Mouse (Mus musculus) forebrain, embryonic 16.5 days (tissue): Measurements from ENCODE around the gene Gm5269. TPM values are rescaled to one million over a fixed set of nuclear protein-coding genes. Genes with fewer than 3 reads are reported as not detected.

Source experiments
- ATAC-seq: fragments of 200-750 bp; cut with Nextera tagmentation; 2 replicates; pipeline ENCODE4 v1.8.0; 2017; ENCODE audit warnings: mild to moderate bottlenecking, moderate library complexity
- H3K27ac ChIP-seq: fragments of 300-500 bp; sonication (generic); 2 replicates; pipeline ENCODE4 v1.5.1; 2014; ENCODE audit warnings: low read length, control low read depth
- H3K27me3 ChIP-seq: fragments of 300-500 bp; sonication (generic); replicated peaks from 2 replicates; pipeline ENCODE4 v1.6.1; 2014; ENCODE audit warnings: low read length; ENCODE audit not compliant: control insufficient read depth, insufficient read depth
- H3K36me3 ChIP-seq: fragments of 300-500 bp; sonication (generic); 2 replicates; pipeline ENCODE4 v1.6.1; 2014; ENCODE audit not compliant: control insufficient read depth, insufficient read depth
- H3K4me1 ChIP-seq: fragments of 300-500 bp; sonication (generic); replicated peaks from 2 replicates; pipeline ENCODE4 v1.6.1; 2014; ENCODE audit warnings: low read length; ENCODE audit not compliant: control insufficient read depth, insufficient read depth
- H3K4me2 ChIP-seq: fragments of 300-500 bp; sonication (generic); 2 replicates; pipeline ENCODE4 v1.6.1; 2014; ENCODE audit warnings: mild to moderate bottlenecking, low read length, control low read depth
- H3K4me3 ChIP-seq: fragments of 300-500 bp; sonication (generic); replicated peaks from 2 replicates; pipeline ENCODE4 v1.5.1; 2014; ENCODE audit warnings: mild to moderate bottlenecking, low read length, control low read depth
- H3K9ac ChIP-seq: fragments of 300-500 bp; sonication (generic); replicated peaks from 2 replicates; pipeline ENCODE4 v1.6.1; 2014; ENCODE audit warnings: low read depth, low read length, control low read depth
- H3K9me3 ChIP-seq: fragments of 300-500 bp; sonication (generic); 2 replicates; pipeline ENCODE4 v1.6.1; 2016; ENCODE audit warnings: low read length; ENCODE audit not compliant: control insufficient read depth
- WGBS: fragments of 180-500 bp; shearing (Covaris S2); extraction: QIAGEN DNeasy Blood & Tissue Kit; methylation state at CpG from one replicate; pipeline ENCODE4 v1.1.7; 2014; 5-methylcytosine and 5-hydroxymethylcytosine counted together
- polyA plus RNA-seq: library from polyadenylated mRNA; unstranded; fragments of >200 nt; fragmentation: Nextera tagmentation; extraction: Ambion mirVana; gene quantifications from 2 replicates; pipeline ENCODE4 v1.2.1, GENCODE M21; 2015

Gene Gm5269
- polyA plus RNA-seq: not detected in 2 replicates

DNA sequence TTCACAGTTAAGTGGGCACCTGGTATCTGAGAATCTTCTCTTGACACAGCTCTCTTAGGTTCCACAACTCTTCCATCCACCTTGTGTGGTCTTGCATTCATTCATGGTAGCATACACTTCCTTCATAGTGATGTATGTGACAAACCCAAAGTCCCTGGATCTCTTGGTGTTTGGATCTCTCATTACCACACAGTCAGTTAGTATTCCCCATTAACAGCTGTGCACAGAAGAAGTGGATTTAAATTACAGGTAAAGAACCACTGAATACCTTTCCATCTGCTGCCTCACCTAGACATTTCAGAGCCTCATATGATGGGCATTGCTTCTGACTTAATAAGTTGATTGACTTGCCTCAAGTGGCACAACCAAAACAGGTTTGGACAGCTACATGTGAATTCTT is at the start of gene Gm5269:
TSS of gene Gm5269 (minus strand) at position 101 of the 400 bp plus-strand sequence.
- Histone ChIP-seq H3K27me3 (no peaks in the 10 kb centered on the region), H3K4me2 (no peak within 1 kb of the TSS), H3K9ac (no peak within 1 kb of the TSS), H3K4me3 (no peak within 1 kb of the TSS), H3K4me1 (no peaks in the 10 kb centered on the region), H3K9me3 (no peaks in the 10 kb centered on the region), H3K27ac (no peak within 1 kb of the TSS), H3K36me3 (no peaks in the 10 kb centered on the region)
- no peak for ATAC-seq

DNA sequence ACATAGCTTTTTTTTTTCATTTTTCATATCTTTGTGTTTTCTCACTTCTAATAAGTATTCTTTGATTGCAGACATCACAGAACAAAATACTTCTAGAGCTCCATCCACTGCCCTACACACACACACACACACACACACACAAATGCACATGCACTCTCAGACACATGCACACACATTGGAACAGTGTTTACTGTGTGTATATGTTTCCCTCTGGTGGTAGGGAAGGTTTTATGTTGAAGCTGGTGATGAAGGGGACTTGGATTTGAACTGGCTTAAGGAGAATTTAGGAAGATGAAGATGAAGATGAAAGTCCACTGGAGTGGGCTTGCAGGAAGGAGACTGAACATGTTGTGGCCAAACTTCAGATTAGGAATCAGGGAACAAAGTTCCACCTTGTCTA is 41.1 kb upstream of the Gm5269 start:
- no peak overlapping the region for H3K4me3 ChIP-seq
- no peak for ATAC-seq
- H3K4me1 ChIP-seq: 0 out of 2 replicates have a peak, but pooled peaks cover under 1% of the 10 kb centered on the region
- no peak overlapping the region for H3K9ac ChIP-seq
- H3K36me3 ChIP-seq: no peaks in the 10 kb centered on the region
- no peaks in the 10 kb centered on the region for H3K9me3 ChIP-seq
- H3K27ac ChIP-seq: no peak overlapping the region
- H3K4me2 ChIP-seq: no peak overlapping the region
- peaks cover 8% of the 10 kb centered on the region; the same call in 1 of the 2 replicates for H3K27me3 ChIP-seq

DNA sequence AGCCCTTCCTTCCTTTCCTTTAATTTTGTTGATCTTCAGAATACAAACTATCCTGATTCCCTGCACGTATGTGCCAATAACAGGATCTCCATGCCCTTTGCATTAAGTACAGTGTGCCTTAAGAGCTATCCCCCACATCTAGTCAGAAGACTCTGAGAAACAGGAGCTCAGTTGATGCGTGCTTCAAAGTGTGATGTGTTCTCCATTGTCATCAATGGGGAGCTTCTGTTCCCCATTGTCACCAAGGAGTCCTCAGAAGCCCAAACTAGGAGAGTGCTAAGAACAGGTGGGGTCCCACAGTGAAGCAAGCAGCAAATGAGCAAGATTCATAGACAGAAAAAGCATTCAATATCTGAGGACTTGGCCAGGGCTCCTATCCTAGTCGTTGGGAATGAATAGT is 36.8 kb upstream of the Gm5269 start:
- no peak overlapping the region for H3K9ac ChIP-seq
- no peaks in the 10 kb centered on the region for H3K9me3 ChIP-seq
- H3K4me3 ChIP-seq: no peak overlapping the region
- peaks cover 12% of the 10 kb centered on the region; the same call in 1 of the 2 replicates for H3K27me3 ChIP-seq
- WGBS: 44% methylated on average over 3 of the region's 3 CpGs
- H3K27ac ChIP-seq: no peak overlapping the region
- ATAC-seq: no peak
- H3K4me1 ChIP-seq: peaks cover 6% of the 10 kb centered on the region; the same call in 1 of the 2 replicates
- H3K4me2 ChIP-seq: no peak overlapping the region
- no peaks in the 10 kb centered on the region for H3K36me3 ChIP-seq

DNA sequence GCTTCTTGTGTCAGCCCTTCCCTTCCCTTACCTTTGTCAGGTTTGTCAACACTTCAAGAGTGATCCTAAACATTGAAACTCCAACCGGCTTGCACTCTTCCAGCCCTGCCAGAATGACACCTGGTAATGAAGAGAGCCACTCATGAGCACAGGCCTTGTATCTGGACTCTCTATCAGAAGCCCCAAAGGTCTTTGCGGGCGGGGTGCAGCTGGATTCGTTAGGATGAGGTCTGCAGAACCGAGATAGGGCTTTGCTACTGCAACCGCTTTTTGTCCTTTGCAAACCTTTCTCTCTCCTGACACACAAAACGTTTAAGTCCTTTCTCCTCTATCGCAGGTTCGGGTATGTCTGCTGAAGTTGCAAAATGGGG is 36.3 kb upstream of the Gm5269 start, which contains the start of gene Slc40a1:
TSS of gene Slc40a1 (minus strand) at position 131 of the 371 bp plus-strand sequence.
- H3K27ac ChIP-seq: no peak within 1 kb of the TSS
- no peak for ATAC-seq
- H3K4me1 ChIP-seq: peaks cover 6% of the 10 kb centered on the region; the same call in 1 of the 2 replicates
- H3K4me3 ChIP-seq: peak within 1 kb of the TSS; percentile 71
- peaks cover 12% of the 10 kb centered on the region; the same call in 1 of the 2 replicates for H3K27me3 ChIP-seq
- H3K4me2 ChIP-seq: peak within 1 kb of the TSS; percentile 85
- peak within 1 kb of the TSS; percentile 59 for H3K9ac ChIP-seq
- H3K36me3 ChIP-seq: no peaks in the 10 kb centered on the region
- 16% methylated on average over 9 of the region's 9 CpGs for WGBS
- no peaks in the 10 kb centered on the region for H3K9me3 ChIP-seq

DNA sequence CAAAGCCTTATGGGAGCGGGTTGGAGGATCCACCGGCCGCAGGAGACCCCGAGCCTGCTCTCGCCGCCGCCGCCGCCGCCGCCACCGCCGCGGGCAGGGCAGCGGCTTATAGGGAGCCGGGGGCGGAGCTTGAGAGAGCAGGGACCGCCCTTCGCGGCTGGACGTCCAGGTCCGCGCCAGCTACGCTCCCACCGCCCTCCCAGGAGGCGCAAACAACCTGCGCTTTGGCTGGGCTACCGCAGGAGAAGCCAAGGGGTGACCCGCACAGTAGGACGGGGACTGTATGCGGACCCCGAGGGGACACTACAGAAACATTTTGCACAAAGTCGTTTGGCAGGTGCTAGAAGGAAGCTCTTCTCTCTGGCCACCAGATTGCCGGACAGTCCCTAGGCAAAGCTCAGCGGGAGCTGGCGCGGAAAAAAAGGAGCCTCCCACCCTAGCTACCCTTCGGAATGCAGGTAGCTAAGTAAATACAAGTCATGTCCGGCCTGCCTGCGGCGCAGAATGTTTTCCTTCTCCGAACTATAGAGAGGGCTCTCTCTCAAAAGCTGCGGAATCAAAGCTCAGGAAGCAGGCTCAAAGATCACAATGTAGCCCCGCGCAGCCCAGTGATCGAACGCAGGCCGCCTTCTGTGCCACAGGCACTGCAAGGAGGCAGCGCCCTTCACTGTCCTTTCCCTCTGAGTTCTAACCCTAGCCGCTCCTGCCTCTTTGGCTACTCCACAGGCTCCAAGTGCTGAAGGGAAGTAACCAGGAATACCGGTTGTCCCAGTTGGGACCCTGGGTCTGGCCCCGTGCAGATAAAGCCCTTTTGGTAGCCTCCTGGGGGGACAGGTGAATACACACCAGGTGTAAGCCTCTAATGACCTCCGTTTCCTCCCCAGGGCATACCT is 35.7 kb upstream of the Gm5269 start:
- Histone ChIP-seq H3K4me3 (peak overlapping the region; percentile 71), H3K36me3 (no peaks in the 10 kb centered on the region), H3K4me2 (peak overlapping the region; percentile 85), H3K27me3 (peaks cover 12% of the 10 kb centered on the region; the same call in 1 of the 2 replicates), H3K9ac (peak overlapping the region; percentile 59), H3K4me1 (peaks cover 6% of the 10 kb centered on the region; the same call in 1 of the 2 replicates), H3K9me3 (no peaks in the 10 kb centered on the region), H3K27ac (no peak overlapping the region)
- WGBS: under 1% methylated on average over 52 of the region's 53 CpGs
- peak; percentile 98 for ATAC-seq

DNA sequence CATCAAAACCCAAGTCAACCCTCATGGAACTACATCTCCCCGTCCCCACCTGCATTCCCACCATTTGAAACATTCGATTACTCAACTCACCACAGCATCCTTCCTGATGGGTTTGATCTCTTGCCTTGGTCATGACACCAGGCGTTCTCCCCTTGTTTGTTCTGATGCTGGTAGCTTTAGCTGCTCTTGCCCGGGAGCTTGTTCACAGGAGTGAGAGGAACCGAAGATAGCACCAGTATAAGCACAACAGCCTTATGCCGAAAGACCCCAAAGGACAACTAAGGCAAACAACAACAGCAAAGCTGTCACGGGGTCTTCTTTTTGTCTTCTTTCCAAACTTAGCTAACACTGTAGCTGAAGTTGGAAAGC is 35.0 kb upstream of the Gm5269 start:
- peaks cover 6% of the 10 kb centered on the region; the same call in 1 of the 2 replicates for H3K4me1 ChIP-seq
- peak overlapping the region; percentile 85 for H3K4me2 ChIP-seq
- peak; percentile 63 for ATAC-seq
- peaks cover 12% of the 10 kb centered on the region; the same call in 1 of the 2 replicates for H3K27me3 ChIP-seq
- no peak overlapping the region for H3K27ac ChIP-seq
- no peaks in the 10 kb centered on the region for H3K36me3 ChIP-seq
- H3K9me3 ChIP-seq: no peaks in the 10 kb centered on the region
- 16% methylated on average over 7 of the region's 7 CpGs for WGBS
- peak overlapping the region; percentile 71 for H3K4me3 ChIP-seq
- peak overlapping the region; percentile 59 for H3K9ac ChIP-seq

DNA sequence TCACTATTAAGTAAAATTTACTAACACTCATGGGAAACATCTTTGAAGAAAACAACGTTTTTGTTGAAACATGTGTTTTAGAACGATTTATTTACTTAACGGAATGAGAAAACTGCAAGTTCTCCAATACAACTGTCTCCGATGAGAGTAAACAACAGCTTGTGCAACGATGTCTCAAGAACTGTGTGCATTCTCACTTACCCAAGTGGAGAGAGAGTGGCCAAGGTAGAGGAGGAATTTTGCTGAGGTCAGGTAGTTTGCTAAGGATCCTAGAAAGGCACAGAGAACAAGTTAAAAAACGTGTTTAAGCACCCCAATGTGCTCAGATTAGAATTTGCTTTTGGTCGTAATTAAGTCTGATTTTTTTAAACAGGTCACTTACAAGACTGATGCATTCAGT is 34.4 kb upstream of the Gm5269 start:
- Histone ChIP-seq H3K4me2 (no peak overlapping the region), H3K9ac (no peak overlapping the region), H3K27me3 (peaks cover 12% of the 10 kb centered on the region; the same call in 1 of the 2 replicates), H3K36me3 (no peaks in the 10 kb centered on the region), H3K9me3 (no peaks in the 10 kb centered on the region), H3K4me3 (no peak overlapping the region), H3K4me1 (peaks cover 6% of the 10 kb centered on the region; the same call in 1 of the 2 replicates), H3K27ac (no peak overlapping the region)
- no peak for ATAC-seq
- 66% methylated on average over 7 of the region's 7 CpGs for WGBS

DNA sequence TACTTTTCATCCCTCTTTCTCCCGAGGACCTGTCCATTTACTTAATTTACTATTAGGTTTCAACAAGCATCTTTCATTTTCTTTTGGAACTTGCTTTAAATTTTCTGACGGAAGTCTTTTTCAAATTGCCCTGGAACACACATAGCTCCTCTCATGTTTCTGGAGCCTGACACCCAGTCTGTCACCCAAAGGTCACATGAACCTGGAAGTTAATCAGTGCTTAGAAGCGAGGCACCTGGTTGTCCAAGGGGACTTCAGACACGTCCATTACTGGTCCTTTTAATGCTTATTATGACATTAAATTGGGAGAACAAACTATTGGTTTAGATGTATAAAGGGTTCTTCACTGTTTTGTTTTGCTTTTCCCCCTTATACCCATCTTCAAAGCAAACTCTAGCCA is 33.2 kb upstream of the Gm5269 start:
- Histone ChIP-seq H3K36me3 (no peaks in the 10 kb centered on the region), H3K9ac (no peak overlapping the region), H3K27me3 (peaks cover 12% of the 10 kb centered on the region; the same call in 1 of the 2 replicates), H3K4me3 (no peak overlapping the region), H3K27ac (no peak overlapping the region), H3K4me1 (peaks cover 6% of the 10 kb centered on the region; the same call in 1 of the 2 replicates), H3K4me2 (no peak overlapping the region), H3K9me3 (no peaks in the 10 kb centered on the region)
- 75% methylated on average over 4 of the region's 4 CpGs for WGBS
- no peak for ATAC-seq

DNA sequence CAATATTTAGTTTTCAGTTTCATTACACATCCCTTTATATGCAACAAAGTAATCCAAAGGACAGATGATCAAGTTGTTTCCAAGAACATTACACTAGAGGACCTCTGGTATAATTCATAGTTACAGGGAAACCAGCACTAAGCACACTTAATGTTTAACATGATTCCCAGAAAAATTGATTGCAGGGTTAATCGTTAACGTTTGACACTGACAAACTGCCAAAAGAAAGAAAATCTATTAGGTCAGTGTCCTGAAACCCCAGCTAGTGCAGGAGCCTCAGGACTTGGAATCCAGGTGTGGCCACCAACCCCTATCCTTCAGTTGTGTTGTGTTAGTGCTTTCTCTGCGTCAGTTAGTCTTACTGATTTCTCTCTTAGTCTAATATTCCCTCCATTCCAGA is 30.6 kb upstream of the Gm5269 start:
- 94% methylated on average over 3 of the region's 3 CpGs for WGBS
- 0 out of 2 replicates have a peak, but pooled peaks cover 4% of the 10 kb centered on the region for H3K27me3 ChIP-seq
- no peak overlapping the region for H3K9ac ChIP-seq
- peaks cover 3% of the 10 kb centered on the region; the same call in 1 of the 2 replicates for H3K4me1 ChIP-seq
- H3K4me2 ChIP-seq: no peak overlapping the region
- no peak overlapping the region for H3K27ac ChIP-seq
- ATAC-seq: no peak
- H3K9me3 ChIP-seq: no peaks in the 10 kb centered on the region
- H3K36me3 ChIP-seq: no peaks in the 10 kb centered on the region
- H3K4me3 ChIP-seq: no peak overlapping the region
